Mouse (Mus musculus) gastrocnemius, postnatal 36 days (tissue): ENCODE measurements at regions not wholly inside any gene's neighbourhood (a gene's known extent, or its start where the extent isn't known, plus 50 kb on each side); places are given as distances from the start of the nearest gene placed in this dataset.

Experiments used
- DNase-seq, 2 experiments: peaks; one replicate each; pipeline ENCODE4 v3.0.0; 2022
- intact Hi-C: fragments of 180-260 bp; cut with DNase I; formaldehyde crosslinking; loops from one replicate; pipeline ENCODE4 v1.15.1; 2025

DNA sequence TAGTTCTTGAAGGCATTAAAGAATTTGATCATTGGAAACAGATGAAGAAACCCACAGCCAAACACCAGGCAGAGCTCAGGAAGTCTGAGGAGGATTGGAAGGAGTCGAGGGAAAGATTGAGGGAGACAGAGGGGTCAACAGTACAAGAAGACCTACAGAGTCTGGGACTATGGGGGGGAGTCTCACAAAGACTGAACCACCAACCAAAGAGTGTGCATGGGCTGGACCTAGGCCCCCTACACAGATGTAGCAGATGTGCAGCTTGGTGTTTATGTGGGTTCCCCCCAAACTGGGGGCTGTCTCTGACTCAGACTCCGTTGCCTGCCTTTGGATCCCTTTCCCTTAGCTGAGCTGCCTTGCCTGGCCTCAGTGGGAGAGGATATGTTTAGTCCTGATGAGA, 71.5 kb upstream of the Bmp2k start:
- intact Hi-C loops = no loop called here

DNA sequence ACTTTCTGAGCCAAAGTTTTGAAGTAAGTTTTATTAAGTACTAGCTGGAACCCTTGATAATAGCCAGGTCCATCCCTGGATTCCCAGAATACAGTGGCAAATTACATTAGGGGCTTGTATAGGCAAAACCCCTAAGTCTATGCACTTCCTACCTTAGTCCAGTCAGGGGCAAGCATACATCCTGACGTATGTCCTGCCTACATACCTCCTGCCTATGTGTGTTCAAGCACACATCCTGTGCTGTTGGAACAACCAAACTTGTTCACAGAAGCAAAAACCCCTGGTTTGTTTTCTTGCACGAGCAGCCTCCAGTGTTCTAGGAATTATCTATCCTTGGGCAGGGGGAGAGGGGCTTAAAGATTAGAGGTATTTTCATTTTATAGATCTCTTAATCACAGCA, 66.4 kb upstream of the Bmp2k start:
- intact Hi-C loops = no loop called here
- no peak for DNase-seq

More for the DNA sequence above, 71.5 kb upstream of the Bmp2k start:
- DNase-seq = no peak

- intact Hi-C loops = no loop called here
- no peak for DNase-seq
These were observed 65.8 kb upstream of the Bmp2k start for GRCm38 (mm10) chr5:96931576-96932152.

- intact Hi-C loops = no loop called here
- DNase-seq = no peak
These were observed 61.2 kb upstream of the Bmp2k start for GRCm38 (mm10) chr5:96936239-96936638.

DNA sequence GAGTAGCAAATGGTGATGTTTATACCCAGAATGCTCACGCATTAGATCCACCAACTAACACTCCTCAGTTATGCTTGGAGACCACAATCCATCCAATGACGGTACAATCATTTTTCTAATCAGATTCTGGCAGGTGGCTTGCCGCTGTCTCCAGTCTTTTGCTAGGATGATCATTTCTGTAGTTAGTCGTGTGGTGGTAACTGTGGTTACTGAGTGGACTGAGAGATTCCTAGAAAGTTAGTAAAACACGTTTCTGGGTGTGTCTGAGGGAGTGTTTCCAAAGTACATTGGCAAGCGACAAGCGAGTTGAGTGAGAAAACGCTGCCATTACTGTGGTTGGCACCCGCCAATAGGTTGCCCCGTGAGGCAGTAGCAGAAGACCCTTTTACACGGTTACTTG, 58.8 kb upstream of the Bmp2k start:
- intact Hi-C loops = no loop called here
- DNase-seq = no peak

DNA sequence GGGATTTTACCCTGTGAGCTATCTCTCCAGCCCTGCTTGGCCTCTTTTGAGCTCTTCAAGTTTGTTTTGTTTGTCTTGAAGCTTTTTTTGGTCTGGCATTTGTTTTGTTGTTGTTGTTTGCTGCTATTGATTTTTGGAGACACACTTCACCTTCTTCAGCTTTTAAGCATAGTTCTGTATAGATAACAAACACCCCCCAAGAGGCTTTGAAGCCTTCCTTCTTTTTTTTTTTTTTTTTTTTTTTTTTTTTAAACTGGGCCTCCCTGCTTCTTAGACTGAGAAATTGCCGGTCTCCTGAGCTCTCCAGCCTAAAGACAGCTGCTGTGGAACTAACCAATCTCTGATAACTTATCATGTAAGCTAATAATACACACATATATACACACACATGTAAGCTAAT, 58.2 kb upstream of the Bmp2k start:
- DNase-seq = no peak
- intact Hi-C loops = no loop called here

GRCm38 (mm10) chr5:96940170-96941086, 57.1 kb upstream of the Bmp2k start:
- intact Hi-C loops = no loop called here
- DNase-seq = peak in 1 of 2 experiments; percentile 11

DNA sequence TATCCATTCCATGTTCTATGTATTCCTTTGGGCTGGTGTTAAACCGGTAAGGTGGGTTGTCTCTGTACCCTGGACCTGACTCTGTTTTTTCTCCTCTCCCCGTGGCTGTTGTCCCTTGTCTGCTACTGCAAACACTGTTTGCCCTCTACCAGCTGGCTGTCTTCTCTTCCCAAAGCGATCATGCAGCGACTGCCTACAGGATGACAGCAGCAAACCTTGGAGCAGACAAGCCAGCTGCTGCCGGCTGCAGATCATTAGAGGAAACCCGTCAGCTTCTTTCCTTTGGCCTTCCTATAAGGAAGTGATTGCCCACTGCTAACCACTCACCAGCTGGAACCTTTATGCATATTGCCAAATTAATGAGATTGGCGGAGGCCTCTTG, 56.4 kb upstream of the Bmp2k start:
- no peak for DNase-seq
- intact Hi-C loops = no loop called here

DNA sequence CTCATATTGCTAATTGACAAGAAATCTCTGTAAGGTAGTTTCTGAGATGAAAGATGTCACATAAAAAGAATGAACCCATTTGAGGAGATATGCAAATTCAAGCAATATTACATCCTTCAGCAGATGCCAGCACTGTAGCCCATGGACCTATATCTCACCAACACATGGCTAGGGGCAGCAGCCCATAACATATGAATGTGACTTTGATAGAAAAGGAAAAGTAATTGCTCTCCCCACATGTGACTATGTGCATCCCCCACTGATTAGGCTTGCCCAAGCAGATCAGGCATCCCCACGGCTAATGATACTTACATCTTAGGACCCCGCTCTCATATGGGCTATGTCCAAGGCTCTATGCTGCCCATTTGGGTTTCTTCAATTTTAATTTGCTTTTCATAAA, 56.0 kb upstream of the Bmp2k start:
- DNase-seq = no peak
- intact Hi-C loops = no loop called here
